Mouse (Mus musculus) macrophage (primary cell): ENCODE results near the gene Cdc42ep5. TPM values are rescaled to one million over a fixed set of nuclear protein-coding genes. Genes with fewer than 3 reads are reported as not detected.

ENCODE experiments used
- H3K27ac ChIP-seq: fragments of 350-480 bp; formaldehyde crosslinking; 2 replicates; pipeline ENCODE4 v1.9.0; 2021
- H3K36me3 ChIP-seq: fragments of 350-480 bp; formaldehyde crosslinking; 2 replicates; pipeline ENCODE4 v1.9.0; 2021; ENCODE audit errors: inconsistent target
- H3K4me3 ChIP-seq: fragments of 350-480 bp; formaldehyde crosslinking; 2 replicates; pipeline ENCODE4 v1.9.0; 2021; ENCODE audit errors: inconsistent target
- H3K79me2 ChIP-seq: fragments of 350-480 bp; formaldehyde crosslinking; 2 replicates; pipeline ENCODE4 v1.9.0; 2021; ENCODE audit errors: inconsistent target
- WGBS: methylation state at CpG from one replicate; pipeline ENCODE4 v1.1.7; 2026; ENCODE audit warnings: inconsistent platforms; ENCODE audit not compliant: missing documents; 5-methylcytosine and 5-hydroxymethylcytosine counted together
- polyA plus RNA-seq: library from polyadenylated mRNA; stranded (reverse); fragments of 250-400 nt; gene quantifications from 3 replicates; pipeline ENCODE4 v1.2.4, GENCODE M21; 2018; ENCODE audit warnings: inconsistent platforms

Gene Cdc42ep5
- polyA plus RNA-seq, 1 experiment from 2014 or later = not detected

DNA sequence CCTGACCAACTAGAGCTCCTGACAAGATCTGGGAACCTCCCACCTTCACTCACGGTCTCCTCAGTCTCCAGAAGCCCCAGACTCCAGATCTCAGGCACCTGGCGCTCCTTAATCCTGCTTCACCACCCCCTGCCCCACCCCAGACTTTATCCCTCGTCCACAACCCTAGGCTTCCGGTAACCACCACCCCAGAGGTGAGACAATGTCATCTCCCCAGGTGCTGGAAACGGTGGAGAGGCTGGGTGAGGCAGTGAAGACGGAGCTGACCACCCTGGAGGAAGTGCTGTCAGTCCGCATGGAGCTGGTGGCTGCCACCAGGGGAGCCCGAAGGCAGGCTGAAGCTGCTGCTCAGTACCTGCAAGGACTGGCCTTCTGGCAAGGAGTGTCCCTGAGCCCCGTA lies 39.4 kb downstream of the Cdc42ep5 start:
- no peaks in the 10 kb centered on the region for H3K36me3 ChIP-seq
- no peak overlapping the region for H3K4me3 ChIP-seq
- 40% methylated on average over 9 of the region's 9 CpGs for WGBS

DNA sequence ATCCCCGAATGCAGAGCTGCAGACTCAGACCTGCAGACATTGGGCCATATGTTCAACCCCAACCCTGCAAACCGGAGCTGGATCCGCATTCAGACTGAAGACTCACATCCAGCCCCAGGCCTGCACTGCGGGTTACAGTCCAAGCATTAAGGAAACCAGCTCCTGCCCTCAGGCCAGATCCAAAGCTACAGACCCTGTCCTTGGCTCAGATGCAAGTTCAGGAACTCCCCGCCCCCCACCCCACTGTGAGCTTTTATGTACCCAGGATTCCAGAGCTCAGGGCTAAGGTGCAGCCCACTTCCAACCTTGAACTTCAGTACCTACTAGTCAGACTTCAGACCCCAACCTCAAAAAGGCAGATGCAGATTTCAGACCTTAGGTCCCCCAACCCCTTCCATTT lies 39.8 kb downstream of the Cdc42ep5 start:
- H3K4me3 ChIP-seq = no peak overlapping the region
- no peaks in the 10 kb centered on the region for H3K36me3 ChIP-seq
- no peaks in the 10 kb centered on the region for H3K79me2 ChIP-seq
- no peak overlapping the region for H3K27ac ChIP-seq
- 51% methylated on average over 4 of the region's 5 CpGs for WGBS

More for the DNA sequence above, 39.4 kb downstream of the Cdc42ep5 start:
- Histone ChIP-seq H3K79me2 (no peaks in the 10 kb centered on the region), H3K27ac (no peak overlapping the region)

DNA sequence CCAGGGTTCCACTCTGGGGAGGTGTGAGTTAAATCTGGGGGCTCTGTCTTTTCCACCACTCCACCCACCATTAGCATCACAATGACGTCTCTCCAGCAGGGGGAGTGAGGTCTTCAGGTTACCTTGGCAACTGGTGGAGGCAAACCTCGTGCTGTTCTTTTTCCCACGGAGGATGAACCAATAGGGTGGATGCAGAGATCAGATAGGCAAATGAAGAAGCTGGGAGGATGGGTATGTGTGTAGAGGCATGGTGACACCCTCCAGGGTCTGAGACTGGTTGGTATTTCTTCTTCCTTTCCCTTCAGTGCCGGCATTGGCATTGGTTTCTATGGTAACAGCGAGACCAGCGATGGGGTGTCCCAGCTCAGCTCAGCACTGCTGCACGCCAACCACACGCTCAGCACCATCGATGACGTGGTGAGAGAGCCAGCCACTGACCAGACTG lies 40.3 kb downstream of the Cdc42ep5 start:
- no peak overlapping the region for H3K27ac ChIP-seq
- 18% methylated on average over 10 of the region's 10 CpGs for WGBS
- no peak overlapping the region for H3K4me3 ChIP-seq
- H3K79me2 ChIP-seq = no peaks in the 10 kb centered on the region
- H3K36me3 ChIP-seq = no peaks in the 10 kb centered on the region

DNA sequence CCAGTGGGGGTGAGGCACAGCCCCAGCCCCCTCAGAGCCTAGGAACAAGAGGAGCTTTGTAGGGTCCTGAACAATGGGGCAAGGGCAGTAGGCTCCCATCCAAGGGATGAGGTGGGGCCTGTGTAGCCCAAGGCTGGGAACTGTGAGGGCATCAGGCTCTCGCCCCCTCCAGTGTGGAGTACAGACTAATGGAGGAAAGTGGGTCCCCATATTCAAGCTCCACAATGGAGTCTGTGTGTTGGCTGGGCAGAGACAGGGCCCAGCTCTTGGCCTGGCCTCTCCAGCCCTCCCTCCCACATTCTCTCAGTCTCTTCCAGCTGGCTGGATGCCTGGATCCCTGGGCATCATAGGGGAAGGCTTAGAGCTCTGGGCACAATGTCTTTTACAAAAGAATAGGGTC lies 40.9 kb downstream of the Cdc42ep5 start:
- Histone ChIP-seq H3K79me2 (no peaks in the 10 kb centered on the region), H3K27ac (no peak overlapping the region), H3K4me3 (no peak overlapping the region), H3K36me3 (no peaks in the 10 kb centered on the region)
- WGBS = 83% methylated on average over 1 of the region's 1 CpGs

DNA sequence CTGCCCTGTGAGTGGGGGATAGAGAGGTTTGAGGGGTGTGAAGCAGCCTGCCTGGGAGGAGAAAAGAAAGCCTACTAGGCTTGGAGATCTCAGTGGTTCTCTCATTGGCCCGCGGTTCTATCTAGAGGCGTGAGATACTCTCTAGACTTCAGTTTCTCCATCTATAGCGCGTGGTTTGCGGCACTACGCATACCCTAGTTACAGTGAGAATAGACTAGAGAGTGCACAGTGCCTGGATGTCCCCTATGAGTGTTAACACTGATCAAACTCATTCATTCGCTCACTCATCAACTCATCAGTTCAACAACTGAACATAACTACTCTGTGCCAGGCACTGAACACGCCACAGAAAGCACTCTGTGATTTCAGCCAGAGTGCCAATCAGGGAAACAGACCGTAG lies 41.9 kb downstream of the Cdc42ep5 start:
- H3K27ac ChIP-seq = no peak overlapping the region
- H3K79me2 ChIP-seq = no peaks in the 10 kb centered on the region
- no peak overlapping the region for H3K4me3 ChIP-seq
- H3K36me3 ChIP-seq = no peaks in the 10 kb centered on the region
- 88% methylated on average over 10 of the region's 10 CpGs for WGBS

DNA sequence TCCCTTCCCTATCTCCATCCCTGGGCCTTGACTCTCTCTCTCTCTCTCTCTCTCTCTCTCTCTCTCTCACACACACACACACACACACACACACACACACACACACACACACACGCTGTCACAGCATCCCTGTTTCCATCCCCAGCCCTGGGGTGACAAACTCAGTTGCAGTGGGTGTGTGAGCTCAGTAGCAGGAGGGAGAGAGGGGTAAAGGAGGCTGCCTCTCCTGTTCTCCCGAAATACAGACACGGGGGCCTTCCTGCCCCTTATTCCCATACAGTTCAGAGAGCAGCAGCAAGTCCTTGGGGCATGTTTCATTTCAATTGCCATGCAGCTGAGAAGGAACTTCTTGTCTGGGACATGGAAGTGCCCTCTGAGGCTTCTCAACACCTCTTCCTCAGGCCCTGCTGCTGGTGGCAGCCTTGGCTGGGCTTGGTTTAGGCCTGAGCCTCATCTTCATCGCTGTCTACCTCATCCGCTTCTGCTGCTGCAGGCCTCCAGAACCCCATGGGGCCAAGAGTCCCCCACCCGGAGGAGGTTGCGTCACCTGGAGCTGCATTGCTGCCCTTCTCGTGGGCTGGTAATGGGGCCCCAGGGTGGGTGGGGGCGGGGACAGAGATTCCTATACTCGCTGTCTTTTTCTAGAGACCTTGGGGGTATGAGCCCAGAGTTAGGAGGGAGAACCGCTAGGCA lies 42.4 kb downstream of the Cdc42ep5 start:
- Histone ChIP-seq H3K4me3 (no peak overlapping the region), H3K79me2 (no peaks in the 10 kb centered on the region), H3K36me3 (no peaks in the 10 kb centered on the region), H3K27ac (no peak overlapping the region)
- WGBS = 66% methylated on average over 10 of the region's 11 CpGs

DNA sequence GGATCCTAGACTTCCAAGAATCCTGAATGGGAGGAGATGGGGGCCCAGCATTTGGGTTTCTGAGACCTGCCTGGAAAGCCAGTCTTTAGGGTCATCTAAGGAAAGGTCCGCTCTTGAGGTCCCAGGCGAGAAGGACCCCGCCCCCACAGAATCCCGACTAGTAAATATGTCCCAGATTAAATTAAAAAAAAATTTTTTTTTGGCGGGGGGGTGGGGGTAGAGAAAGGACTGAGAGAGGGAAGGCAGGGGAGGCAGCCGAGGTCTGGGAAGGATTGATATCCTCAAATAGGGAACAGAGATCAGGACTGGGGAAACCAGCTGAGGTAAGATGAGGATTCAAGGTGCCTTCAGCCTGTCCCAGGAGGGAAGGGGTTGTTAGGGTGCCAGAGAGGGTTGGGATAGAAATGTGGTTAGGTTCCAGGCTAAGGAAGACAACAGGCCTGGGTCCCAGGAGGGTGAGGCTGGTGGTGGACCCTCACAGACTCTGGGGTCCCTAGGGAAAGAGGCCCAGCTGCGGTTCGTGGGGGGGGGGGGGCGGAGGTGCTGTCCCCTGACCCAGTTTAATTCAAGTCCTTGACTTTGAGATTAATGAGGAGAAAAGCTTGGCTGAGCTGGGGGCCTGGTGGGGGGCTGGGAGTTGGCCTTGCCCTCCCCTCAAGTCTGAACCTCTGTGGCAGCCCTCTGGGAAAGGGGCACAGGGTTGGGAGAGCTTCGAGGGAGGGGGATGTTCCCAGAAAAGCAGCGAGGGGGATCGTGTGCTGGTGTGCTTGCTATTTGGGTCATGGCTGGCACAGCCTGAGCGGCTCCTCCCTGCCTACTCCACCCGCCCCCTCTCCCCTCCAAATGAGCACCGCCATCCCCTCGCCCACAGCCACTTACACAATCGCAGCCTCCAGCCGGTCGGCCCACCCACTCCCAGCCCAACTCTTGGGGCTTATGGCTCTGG lies 44.4 kb downstream of the Cdc42ep5 start:
- 32% methylated on average over 16 of the region's 19 CpGs for WGBS
- no peaks in the 10 kb centered on the region for H3K36me3 ChIP-seq
- H3K27ac ChIP-seq = no peak overlapping the region
- no peak overlapping the region for H3K4me3 ChIP-seq
- no peaks in the 10 kb centered on the region for H3K79me2 ChIP-seq

DNA sequence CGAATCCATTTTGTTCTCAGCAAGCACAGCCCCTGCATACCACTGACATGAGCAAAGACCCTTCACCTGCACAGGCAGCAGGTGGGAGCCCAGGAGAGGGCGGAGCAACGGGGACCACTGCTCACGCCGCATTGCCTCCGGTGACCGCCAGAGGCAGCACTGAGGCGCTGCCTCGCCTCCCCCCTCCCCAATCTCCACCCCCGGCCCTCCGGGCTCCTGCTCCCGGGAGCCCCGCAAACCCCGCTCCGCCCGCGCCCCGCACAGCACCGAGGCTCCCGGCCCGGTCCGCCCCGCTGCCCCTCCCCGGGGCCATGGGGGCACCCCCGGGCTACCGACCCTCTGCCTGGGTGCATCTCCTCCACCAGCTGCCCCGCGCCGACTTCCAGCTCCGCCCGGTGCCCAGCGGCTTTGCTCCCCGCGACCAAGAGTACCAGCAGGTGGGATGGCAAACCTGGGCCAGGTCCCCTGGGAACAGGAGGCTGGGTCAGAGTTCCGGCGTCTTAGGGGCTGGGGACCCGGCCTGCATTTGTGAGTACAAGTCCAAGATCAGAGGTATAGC lies 45.2 kb downstream of the Cdc42ep5 start, which contains the start of gene Ttyh1:
Gene Ttyh1 (plus strand): TSS at position 65 of the 559 bp plus-strand sequence.
- Histone ChIP-seq H3K27ac (no peak within 1 kb of the TSS), H3K4me3 (no peak within 1 kb of the TSS), H3K79me2 (no peaks in the 10 kb centered on the region), H3K36me3 (no peaks in the 10 kb centered on the region)
- WGBS = 3% methylated on average over 15 of the region's 37 CpGs

DNA sequence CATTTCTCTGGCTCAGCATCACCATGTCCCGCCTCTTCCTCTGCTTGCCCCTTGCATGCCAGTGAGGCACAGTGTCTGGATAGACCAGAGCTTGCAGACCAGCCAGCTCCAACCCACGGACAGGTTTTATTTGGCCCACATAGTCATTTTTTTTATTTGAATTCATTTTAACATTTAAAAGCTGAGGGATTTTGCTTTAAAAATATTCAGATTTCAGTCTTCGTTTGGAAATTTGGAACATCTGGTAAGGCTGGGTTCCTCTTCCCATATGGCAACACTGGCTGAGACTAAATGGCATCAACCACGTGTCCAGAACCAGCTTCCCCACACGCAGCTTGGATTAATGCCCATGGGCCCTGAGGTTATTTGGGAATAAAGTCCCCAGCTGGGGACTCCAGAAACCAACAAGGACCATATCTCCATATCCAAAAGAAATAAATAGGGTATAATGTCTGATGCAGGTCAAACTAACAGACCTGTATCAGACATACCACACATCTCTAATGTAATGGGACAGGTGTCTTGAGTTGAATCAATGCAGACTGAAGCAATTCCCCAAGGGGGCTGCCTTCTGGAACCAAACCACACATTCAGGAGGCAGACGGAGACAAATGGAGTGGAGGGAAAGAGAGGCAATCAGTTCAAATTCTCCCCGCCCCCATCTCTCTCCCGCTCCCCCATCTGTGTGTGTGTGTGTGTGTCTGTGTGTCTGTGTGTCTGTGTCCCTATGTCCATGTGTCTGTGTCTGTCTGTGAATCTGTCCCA lies 47.4 kb downstream of the Cdc42ep5 start:
- H3K27ac ChIP-seq = no peak overlapping the region
- H3K36me3 ChIP-seq = no peaks in the 10 kb centered on the region
- no peak overlapping the region for H3K4me3 ChIP-seq
- 68% methylated on average over 8 of the region's 8 CpGs for WGBS
- no peaks in the 10 kb centered on the region for H3K79me2 ChIP-seq

DNA sequence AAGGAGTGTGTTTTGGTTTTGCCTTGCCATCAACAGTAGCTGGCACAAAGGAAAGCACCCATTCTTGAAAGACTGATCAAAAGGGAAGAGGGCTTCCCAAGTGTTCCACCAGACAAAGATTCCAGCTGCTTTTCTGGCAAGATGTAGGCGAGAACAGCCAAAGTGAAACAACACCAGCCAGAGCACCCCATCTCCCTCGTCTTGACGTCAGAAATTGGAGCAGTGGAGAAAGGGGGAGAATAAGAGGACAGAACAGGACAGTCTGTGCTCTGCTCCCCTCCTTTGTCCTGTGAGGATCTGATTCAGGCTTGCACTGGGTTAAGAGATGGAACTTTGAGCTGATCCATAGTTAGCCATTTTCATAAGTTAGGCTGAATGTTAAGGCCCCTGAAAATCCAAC lies 52.9 kb downstream of the Cdc42ep5 start:
- 77% methylated on average over 3 of the region's 3 CpGs for WGBS
- H3K36me3 ChIP-seq = no peaks in the 10 kb centered on the region
- no peak overlapping the region for H3K27ac ChIP-seq
- H3K79me2 ChIP-seq = no peaks in the 10 kb centered on the region
- H3K4me3 ChIP-seq = no peak overlapping the region

DNA sequence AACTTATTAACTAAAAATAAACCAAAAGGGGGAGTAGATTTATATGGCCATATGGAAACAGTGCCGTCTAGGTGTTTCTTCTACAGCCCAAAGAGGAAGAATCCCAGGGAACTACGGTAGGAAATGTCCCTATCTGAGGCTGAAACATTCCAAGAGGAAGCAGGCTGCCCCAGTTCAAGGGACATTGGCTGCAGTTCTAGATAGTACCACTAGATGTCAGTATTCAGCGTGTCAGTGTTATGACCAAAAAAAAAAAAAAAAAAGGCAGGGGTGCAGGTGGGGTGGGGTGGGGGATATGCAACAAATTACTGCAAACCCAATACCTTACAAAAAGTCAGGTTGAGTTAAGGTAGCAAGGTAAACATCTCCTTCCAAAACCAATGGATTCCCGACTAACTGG lies 61.2 kb downstream of the Cdc42ep5 start:
- Histone ChIP-seq H3K27ac (no peak overlapping the region), H3K4me3 (no peak overlapping the region), H3K36me3 (no peaks in the 10 kb centered on the region), H3K79me2 (no peaks in the 10 kb centered on the region)
- 13% methylated on average over 4 of the region's 4 CpGs for WGBS
